Mouse (Mus musculus) olfactory bulb, adult 2 months (tissue): ENCODE measurements at regions not wholly inside any gene's neighbourhood (a gene's known extent, or its start where the extent isn't known, plus 50 kb on each side); places are given as distances from the start of the nearest gene placed in this dataset.

Experiments used
- CTCF ChIP-seq: fragments of 200-500 bp; IDR thresholded peaks from 2 replicates; pipeline ENCODE4 v1.5.1; 2012; ENCODE audit warnings: low read depth, mild to moderate bottlenecking, low read length, moderate library complexity; ENCODE audit not compliant: insufficient read depth
- POLR2A ChIP-seq: fragments of 200-500 bp; IDR thresholded peaks from 2 replicates; pipeline ENCODE4 v1.6.1; 2012; ENCODE audit warnings: mild to moderate bottlenecking, low read depth, low read length, moderate library complexity; ENCODE audit not compliant: insufficient read depth

- TF ChIP-seq CTCF (no peak), POLR2A (no peak)
Observed at GRCm38 (mm10) chr9:67630173-67630572, 70.7 kb upstream of the Tln2 start.
